Mouse (Mus musculus) liver, postnatal 0 days (tissue): ENCODE measurements around the gene Ifi204. TPM values are rescaled to one million over a fixed set of nuclear protein-coding genes. Genes with fewer than 3 reads are reported as not detected.
"Not testable (repeated sequence)": the region's sequence is repeated elsewhere in the genome, so short reads cannot be mapped to it uniquely, and the experiment has no call there.

ENCODE experiments used
- ATAC-seq: fragments of 200-750 bp; cut with Nextera tagmentation; 2 replicates; pipeline ENCODE4 v1.8.0; 2017; ENCODE audit warnings: mild to moderate bottlenecking, moderate library complexity
- DNase-seq: peaks from one replicate; pipeline ENCODE4 v3.0.0-alpha.2; 2016
- H3K27ac ChIP-seq: fragments of 300-500 bp; sonication (generic); 2 replicates; pipeline ENCODE4 v1.5.1; 2014; ENCODE audit warnings: antibody characterized with exemption, moderate library complexity, mild to moderate bottlenecking, low read depth
- H3K27me3 ChIP-seq: fragments of 300-500 bp; sonication (generic); 2 replicates; pipeline ENCODE4 v1.6.1; 2014; ENCODE audit warnings: low read length, control low read depth, mixed read lengths; ENCODE audit not compliant: insufficient read depth
- H3K36me3 ChIP-seq: fragments of 300-500 bp; sonication (generic); replicated peaks from 2 replicates; pipeline ENCODE4 v1.6.1; 2014; ENCODE audit warnings: mild to moderate bottlenecking, control low read depth, low read length, moderate library complexity, mixed read lengths; ENCODE audit not compliant: insufficient read depth
- H3K4me1 ChIP-seq: fragments of 300-500 bp; sonication (generic); 2 replicates; pipeline ENCODE4 v1.6.1; 2014; ENCODE audit warnings: antibody characterized with exemption, mild to moderate bottlenecking, control low read depth; ENCODE audit not compliant: insufficient read depth
- H3K4me2 ChIP-seq: fragments of 300-500 bp; sonication (generic); 2 replicates; pipeline ENCODE4 v1.6.1; 2014; ENCODE audit warnings: low read depth, mild to moderate bottlenecking, low read length, moderate library complexity, mixed read lengths
- H3K4me3 ChIP-seq: fragments of 300-500 bp; sonication (generic); 2 replicates; pipeline ENCODE4 v1.5.1; 2014; ENCODE audit warnings: low read depth, low read length
- H3K9ac ChIP-seq: fragments of 300-500 bp; sonication (generic); replicated peaks from 2 replicates; pipeline ENCODE4 v1.6.1; 2014; ENCODE audit warnings: mild to moderate bottlenecking, moderate library complexity
- H3K9me3 ChIP-seq: fragments of 300-500 bp; sonication (generic); 2 replicates; pipeline ENCODE4 v1.6.1; 2016; ENCODE audit warnings: mild to moderate bottlenecking, control low read depth, low read length, mixed read lengths
- CTCF ChIP-seq: sonication (generic); IDR thresholded peaks from 2 replicates; pipeline ENCODE4 v1.5.1; 2016; ENCODE audit warnings: antibody characterized with exemption, low read depth
- EP300 ChIP-seq: IDR thresholded peaks from 2 replicates; pipeline ENCODE4 v1.6.1; 2016; ENCODE audit warnings: antibody characterized with exemption, low read depth, mild to moderate bottlenecking
- WGBS: fragments of 180-500 bp; shearing (Covaris S2); extraction: QIAGEN DNeasy Blood & Tissue Kit; methylation state at CpG from one replicate; pipeline ENCODE4 v1.1.7; 2014; ENCODE audit not compliant: insufficient replicate concordance; 5-methylcytosine and 5-hydroxymethylcytosine counted together
- polyA plus RNA-seq: library from polyadenylated mRNA; unstranded; fragments of >200 nt; fragmentation: Nextera tagmentation; extraction: Ambion mirVana; gene quantifications from 2 replicates; pipeline ENCODE4 v1.2.1, GENCODE M21; 2015

Gene Ifi204
- polyA plus RNA-seq: 9.2 and 10.1 TPM in 2 replicates

GRCm38 (mm10) chr1:173766848-173767617, at the start of gene Ifi204:
Gene Ifi204, minus strand, starts transcription at chr1:173766943.
- not testable (repeated sequence) for H3K27me3 ChIP-seq, H3K9ac ChIP-seq, H3K4me3 ChIP-seq, H3K4me2 ChIP-seq, H3K36me3 ChIP-seq, H3K9me3 ChIP-seq, H3K4me1 ChIP-seq
- H3K27ac ChIP-seq: peak within 1 kb of the TSS; percentile 49
- DNase-seq: peak; percentile 19
- 0 out of 2 replicates have a peak, but pooled peaks have one; percentile 15 for TF ChIP-seq EP300
- 36% methylated on average over 5 of the region's 5 CpGs for WGBS
- ATAC-seq: peak; percentile 86

GRCm38 (mm10) chr1:173809294-173809693, 42.6 kb upstream of the Ifi204 start:
- not testable (repeated sequence) for H3K27me3 ChIP-seq, H3K27ac ChIP-seq, H3K4me2 ChIP-seq, H3K9ac ChIP-seq, DNase-seq, H3K4me1 ChIP-seq, H3K4me3 ChIP-seq, H3K9me3 ChIP-seq, H3K36me3 ChIP-seq
- 37% methylated on average over 2 of the region's 2 CpGs for WGBS
- ATAC-seq: peak; percentile 83

GRCm38 (mm10) chr1:173802689-173803281, 36.0 kb upstream of the Ifi204 start:
- H3K4me3 ChIP-seq, H3K27me3 ChIP-seq, H3K27ac ChIP-seq, H3K4me1 ChIP-seq, H3K9me3 ChIP-seq, H3K9ac ChIP-seq, H3K36me3 ChIP-seq, DNase-seq, H3K4me2 ChIP-seq: not testable (repeated sequence)
- peak; percentile 53 for ATAC-seq
- WGBS: 53% methylated on average over 2 of the region's 2 CpGs

GRCm38 (mm10) chr1:173802207-173802606, 35.5 kb upstream of the Ifi204 start:
- not testable (repeated sequence) for H3K36me3 ChIP-seq, ATAC-seq, H3K9ac ChIP-seq, H3K4me2 ChIP-seq, H3K9me3 ChIP-seq, H3K27ac ChIP-seq, DNase-seq, H3K27me3 ChIP-seq, H3K4me3 ChIP-seq, H3K4me1 ChIP-seq
- WGBS: 39% methylated on average over 3 of the region's 3 CpGs

- not testable (repeated sequence) for DNase-seq, H3K9me3 ChIP-seq, H3K4me3 ChIP-seq, H3K4me2 ChIP-seq, H3K27me3 ChIP-seq, H3K9ac ChIP-seq, H3K36me3 ChIP-seq, ATAC-seq, H3K4me1 ChIP-seq, H3K27ac ChIP-seq
- 61% methylated on average over 2 of the region's 2 CpGs for WGBS
Measured at GRCm38 (mm10) chr1:173801791-173802190, 35.0 kb upstream of the Ifi204 start.

- not testable (repeated sequence) for H3K9ac ChIP-seq, H3K4me3 ChIP-seq, H3K4me1 ChIP-seq, H3K27ac ChIP-seq, H3K4me2 ChIP-seq, ATAC-seq, H3K27me3 ChIP-seq, DNase-seq, H3K9me3 ChIP-seq, H3K36me3 ChIP-seq
- TF ChIP-seq CTCF: 0 out of 2 replicates have a peak, but pooled peaks have one; percentile 5
- WGBS: 73% methylated on average over 2 of the region's 3 CpGs
Measured at GRCm38 (mm10) chr1:173773457-173773856, 6.7 kb upstream of the Ifi204 start.

GRCm38 (mm10) chr1:173760032-173760431, 6.7 kb downstream of the Ifi204 start:
- not testable (repeated sequence) for DNase-seq, H3K4me2 ChIP-seq, H3K4me3 ChIP-seq, H3K27ac ChIP-seq, ATAC-seq, H3K9me3 ChIP-seq, H3K4me1 ChIP-seq, H3K36me3 ChIP-seq, H3K27me3 ChIP-seq, H3K9ac ChIP-seq
- 63% methylated on average over 4 of the region's 5 CpGs for WGBS
